Mouse (Mus musculus): ENCODE measurements around the gene Cacna1e. TPM values are rescaled to one million over a fixed set of nuclear protein-coding genes. Genes with fewer than 3 reads are reported as not detected.

Cacna1e gene
- total and polyA plus RNA-seq, 3 experiments, result 0.60 to 8.5 (median 2.5) TPM

- Histone ChIP-seq H3K27ac (ENCODE audit: insufficient read depth, low read depth) (no peak overlapping the region), H3K79me2 (replicated peaks; ENCODE audit: control insufficient read depth, extremely low read depth, insufficient read depth, poor library complexity, severe bottlenecking) (peaks cover 11% of the 10 kb centered on the region), H3K9me3 (replicated peaks; ENCODE audit: low read length) (no peaks in the 10 kb centered on the region), H3K27me3 (replicated peaks) (no peaks in the 10 kb centered on the region), H3K4me1 (ENCODE audit: control insufficient read depth in 1 of 2, insufficient read depth in 2 of 2) (peaks cover 30 to 61% of the 10 kb centered on the region in 2 experiments), H3K9ac (ENCODE audit: insufficient read depth, low read depth) (no peak overlapping the region), H3K4me3 (replicated peaks in 1 of 3; ENCODE audit: low read depth in 2 of 3, low read length in 2 of 3, poor library complexity in 1 of 3) (no peak overlapping the region), H3K36me3 (replicated peaks in 1 of 2; ENCODE audit: control insufficient read depth in 1 of 2, insufficient read depth in 1 of 2, low read length in 1 of 2) (no peaks in the 10 kb centered on the region), H3K4me2 (ENCODE audit: insufficient read depth, low read depth, poor library complexity, severe bottlenecking) (no peak overlapping the region)
- dilution Hi-C loops (cut with MboI; ENCODE audit: extremely low pct_ligation_motif_present, extremely low pct_unique_long_range_greater_than_20kb, low sequenced_read_pairs), result no loop called here
- DNase-seq (ENCODE audit: extremely low read depth), result no peak
- TF ChIP-seq ZMIZ1 (IDR thresholded peaks at IDR 0.05; ENCODE audit: low read depth, low read length), result no peak
- TF ChIP-seq ELF1 (IDR thresholded peaks at IDR 0.05; ENCODE audit: low read depth, low read length), result no peak
- TF ChIP-seq HCFC1 (IDR thresholded peaks at IDR 0.05; ENCODE audit: low read depth, low read length), result no peak
- no peak for TF ChIP-seq SMC3 (IDR thresholded peaks at IDR 0.05; ENCODE audit: low read depth, low read length)
- TF ChIP-seq JUN (IDR thresholded peaks at IDR 0.05; ENCODE audit: insufficient read depth, low read depth, low read length), result no peak
- no peak for TF ChIP-seq MYC (IDR thresholded peaks at IDR 0.05; ENCODE audit: low read depth, low read length)
- no peak for TF ChIP-seq ZC3H11A (IDR thresholded peaks at IDR 0.05; ENCODE audit: low read depth, low read length)
- no peak for TF ChIP-seq CTCF (conservative IDR thresholded peaks at IDR 0.05 in 1 of 2, IDR thresholded peaks at IDR 0.05 in 1 of 2; ENCODE audit: low read depth in 2 of 2, low read length in 2 of 2)
- TF ChIP-seq BHLHE40 (IDR thresholded peaks at IDR 0.05; ENCODE audit: low read depth, low read length), result no peak
- TF ChIP-seq RCOR1 (conservative IDR thresholded peaks at IDR 0.05; ENCODE audit: low read depth, low read length), result no peak
- TF ChIP-seq MAZ (IDR thresholded peaks at IDR 0.05; ENCODE audit: low read depth, low read length), result no peak
- no peak for TF ChIP-seq NELFE (IDR thresholded peaks at IDR 0.05; ENCODE audit: low read depth, low read length)
- no peak for TF ChIP-seq E2F4 (IDR thresholded peaks at IDR 0.05; ENCODE audit: insufficient replicate concordance, low read depth, low read length)
- TF ChIP-seq ZKSCAN1 (IDR thresholded peaks at IDR 0.05; ENCODE audit: borderline replicate concordance, low read depth, low read length), result no peak
- no peak for TF ChIP-seq SIN3A (IDR thresholded peaks at IDR 0.05; ENCODE audit: low read length)
- in situ Hi-C loops (cut with MboI; ENCODE audit: low pct_ligation_motif_present, low pct_unique_long_range_greater_than_20kb, low sequenced_read_pairs), result no loop called here
Observed at GRCm38 (mm10) chr1:154831269-154832167, 52.8 kb downstream of the Cacna1e start.

- H3K9me3 ChIP-seq (replicated peaks; ENCODE audit: low read length), result no peaks in the 10 kb centered on the region
- no peak overlapping the region for H3K4me3 ChIP-seq (replicated peaks in 1 of 3; ENCODE audit: low read depth in 2 of 3, low read length in 2 of 3, poor library complexity in 1 of 3)
- in situ Hi-C loops (cut with MboI; ENCODE audit: low pct_ligation_motif_present, low pct_unique_long_range_greater_than_20kb, low sequenced_read_pairs) (no loop called here), dilution Hi-C loops (cut with MboI; ENCODE audit: extremely low pct_ligation_motif_present, extremely low pct_unique_long_range_greater_than_20kb, low sequenced_read_pairs) (no loop called here)
- H3K9ac ChIP-seq (ENCODE audit: insufficient read depth, low read depth), result peak overlapping the region; percentile 10; the same call in 1 of the 2 replicates
- H3K4me2 ChIP-seq (ENCODE audit: insufficient read depth, low read depth, poor library complexity, severe bottlenecking), result 0 out of 2 replicates have a peak overlapping the region, but pooled peaks have one; percentile 12
- H3K4me1 ChIP-seq (ENCODE audit: control insufficient read depth in 1 of 2, insufficient read depth in 2 of 2), result peaks cover 20 to 47% of the 10 kb centered on the region in 2 experiments
- peak; percentile 95 for TF ChIP-seq MAFK (IDR thresholded peaks at IDR 0.05; ENCODE audit: insufficient replicate concordance, low read length)
- 0 out of 2 replicates have a peak, but pooled peaks have one; percentile 27 for TF ChIP-seq IRF4 (IDR thresholded peaks at IDR 0.05; ENCODE audit: low read depth, low read length)
- 0 out of 2 replicates have a peak, but pooled peaks have one; percentile 13 for TF ChIP-seq MEF2A (IDR thresholded peaks at IDR 0.05; ENCODE audit: borderline replicate concordance, low read depth, low read length)
- TF ChIP-seq PAX5 (IDR thresholded peaks at IDR 0.05; ENCODE audit: low read length), result no peak
- no peak for DNase-seq (ENCODE audit: extremely low read depth)
- H3K79me2 ChIP-seq (replicated peaks; ENCODE audit: control insufficient read depth, extremely low read depth, insufficient read depth, poor library complexity, severe bottlenecking), result peaks cover 11% of the 10 kb centered on the region
- peaks cover 0 to 2% of the 10 kb centered on the region in 2 experiments for H3K36me3 ChIP-seq (replicated peaks in 1 of 2; ENCODE audit: control insufficient read depth in 1 of 2, insufficient read depth in 1 of 2, low read length in 1 of 2)
- H3K27me3 ChIP-seq (replicated peaks), result no peaks in the 10 kb centered on the region
- peak overlapping the region; percentile 72 for H3K27ac ChIP-seq (ENCODE audit: insufficient read depth, low read depth)
Observed at GRCm38 (mm10) chr1:154830051-154830450, 54.2 kb downstream of the Cacna1e start.
